Mouse (Mus musculus): ENCODE results near the gene Borcs6.

GRCm38 (mm10) chr11:69087597-69087996 is 28.1 kb downstream of the Borcs6 start:
- TF ChIP-seq POLR2A (IDR thresholded peaks at IDR 0.05; ENCODE audit: insufficient read depth, low read depth, low read length) (no peak), CTCF (IDR thresholded peaks at IDR 0.05; ENCODE audit: insufficient read depth, low read depth, low read length) (no peak)

All from olfactory bulb, adult 2 months (tissue).